Mouse (Mus musculus) hindbrain, embryonic 16.5 days (tissue): ENCODE data around the gene B3galt2. TPM values are rescaled to one million over a fixed set of nuclear protein-coding genes. Genes with fewer than 3 reads are reported as not detected.

Experiments
- ATAC-seq: fragments of 200-750 bp; cut with Nextera tagmentation; 2 replicates; pipeline ENCODE4 v1.8.0; 2017; ENCODE audit warnings: moderate TSS enrichment, moderate library complexity
- H3K27ac ChIP-seq: fragments of 300-500 bp; sonication (generic); 2 replicates; pipeline ENCODE4 v1.5.1; 2014; ENCODE audit warnings: low read depth, mild to moderate bottlenecking, control low read depth, low read length, moderate library complexity
- H3K27me3 ChIP-seq: fragments of 300-500 bp; sonication (generic); replicated peaks from 2 replicates; pipeline ENCODE4 v1.6.1; 2014; ENCODE audit warnings: low read length; ENCODE audit not compliant: control insufficient read depth, insufficient read depth
- H3K36me3 ChIP-seq: fragments of 300-500 bp; sonication (generic); 2 replicates; pipeline ENCODE4 v1.6.1; 2014; ENCODE audit warnings: mild to moderate bottlenecking, low read length, moderate library complexity, mixed read lengths; ENCODE audit not compliant: control insufficient read depth, insufficient read depth
- H3K4me1 ChIP-seq: fragments of 300-500 bp; sonication (generic); 2 replicates; pipeline ENCODE4 v1.6.1; 2014; ENCODE audit warnings: low read depth, low read length; ENCODE audit not compliant: control insufficient read depth, insufficient read depth
- H3K4me2 ChIP-seq: fragments of 300-500 bp; sonication (generic); 2 replicates; pipeline ENCODE4 v1.6.1; 2014; ENCODE audit warnings: mild to moderate bottlenecking, low read length, control low read depth, moderate library complexity
- H3K4me3 ChIP-seq: fragments of 300-500 bp; sonication (generic); 2 replicates; pipeline ENCODE4 v1.5.1; 2014; ENCODE audit warnings: mild to moderate bottlenecking, low read length, control low read depth, moderate library complexity
- H3K9ac ChIP-seq: fragments of 300-500 bp; sonication (generic); 2 replicates; pipeline ENCODE4 v1.6.1; 2014; ENCODE audit warnings: low read depth, mild to moderate bottlenecking, control low read depth, low read length, moderate library complexity
- H3K9me3 ChIP-seq: fragments of 300-500 bp; sonication (generic); 2 replicates; pipeline ENCODE4 v1.6.1; 2014; ENCODE audit warnings: mild to moderate bottlenecking, low read length, moderate library complexity; ENCODE audit not compliant: control insufficient read depth
- WGBS: fragments of 180-500 bp; shearing (Covaris S2); extraction: QIAGEN DNeasy Blood & Tissue Kit; methylation state at CpG from one replicate; pipeline ENCODE4 v1.1.7; 2014; 5-methylcytosine and 5-hydroxymethylcytosine counted together
- polyA plus RNA-seq: library from polyadenylated mRNA; unstranded; fragments of >200 nt; fragmentation: Nextera tagmentation; extraction: Ambion mirVana; gene quantifications from 2 replicates; pipeline ENCODE4 v1.2.1, GENCODE M21; 2015

Gene B3galt2
- polyA plus RNA-seq, 1 experiment from 2014 or later: 7.7 TPM

GRCm38 (mm10) chr1:143681108-143681507 is 40.6 kb downstream of the B3galt2 start:
- peak; percentile 71 for ATAC-seq
- Histone ChIP-seq H3K27ac (no peak overlapping the region), H3K27me3 (no peaks in the 10 kb centered on the region), H3K4me3 (no peak overlapping the region), H3K4me2 (no peak overlapping the region), H3K36me3 (peaks cover 20% of the 10 kb centered on the region), H3K9ac (no peak overlapping the region), H3K9me3 (no peaks in the 10 kb centered on the region), H3K4me1 (no peaks in the 10 kb centered on the region)
- 88% methylated on average over 5 of the region's 5 CpGs for WGBS

- Histone ChIP-seq H3K27ac (no peak overlapping the region), H3K9me3 (no peaks in the 10 kb centered on the region), H3K4me1 (no peaks in the 10 kb centered on the region), H3K4me2 (no peak overlapping the region), H3K9ac (no peak overlapping the region), H3K4me3 (no peak overlapping the region), H3K27me3 (no peaks in the 10 kb centered on the region), H3K36me3 (peaks cover 15% of the 10 kb centered on the region)
- ATAC-seq: no peak
- 88% methylated on average over 3 of the region's 3 CpGs for WGBS
Observed at GRCm38 (mm10) chr1:143684849-143685248, 44.4 kb downstream of the B3galt2 start.

- Histone ChIP-seq H3K36me3 (peaks cover 2% of the 10 kb centered on the region; the same call in 1 of the 2 replicates), H3K27ac (peak overlapping the region; percentile 94), H3K4me3 (peak overlapping the region; percentile 76), H3K27me3 (no peaks in the 10 kb centered on the region), H3K4me2 (peak overlapping the region; percentile 85), H3K9ac (peak overlapping the region; percentile 94), H3K4me1 (peaks cover 11% of the 10 kb centered on the region), H3K9me3 (no peaks in the 10 kb centered on the region)
- WGBS: 0% methylated on average over 13 of the region's 13 CpGs
- no peak for ATAC-seq
Observed at GRCm38 (mm10) chr1:143701736-143702135, 61.3 kb downstream of the B3galt2 start.

- H3K9ac ChIP-seq: peak overlapping the region; percentile 94
- H3K27ac ChIP-seq: peak overlapping the region; percentile 94
- H3K27me3 ChIP-seq: no peaks in the 10 kb centered on the region
- peak; percentile 84 for ATAC-seq
- peaks cover 2% of the 10 kb centered on the region; the same call in 1 of the 2 replicates for H3K36me3 ChIP-seq
- 0% methylated on average over 32 of the region's 48 CpGs for WGBS
- peaks cover 11% of the 10 kb centered on the region for H3K4me1 ChIP-seq
- peak overlapping the region; percentile 85 for H3K4me2 ChIP-seq
- H3K9me3 ChIP-seq: no peaks in the 10 kb centered on the region
- peak overlapping the region; percentile 76 for H3K4me3 ChIP-seq
Observed at GRCm38 (mm10) chr1:143702141-143702740, 61.8 kb downstream of the B3galt2 start.

- under 1% methylated on average over 67 of the region's 74 CpGs for WGBS
- H3K27ac ChIP-seq: peak within 1 kb of the TSS; percentile 94
Observed at GRCm38 (mm10) chr1:143702741-143703262, 62.3 kb downstream of the B3galt2 start, which contains the start of gene Cdc73. Gene Cdc73 (minus strand): TSS chr1:143702893.

More at GRCm38 (mm10) chr1:143702741-143703262, 62.3 kb downstream of the B3galt2 start, which contains the start of gene Cdc73:
- peak; percentile 100 for ATAC-seq
- Histone ChIP-seq H3K4me3 (peak within 1 kb of the TSS; percentile 76), H3K4me1 (peaks cover 11% of the 10 kb centered on the region), H3K9me3 (no peaks in the 10 kb centered on the region), H3K27me3 (no peaks in the 10 kb centered on the region), H3K36me3 (peaks cover 2% of the 10 kb centered on the region; the same call in 1 of the 2 replicates), H3K9ac (peak within 1 kb of the TSS; percentile 94), H3K4me2 (peak within 1 kb of the TSS; percentile 86)

Other genes with a start within 250 kb of the B3galt2 start
- 7.7 and 12.2 TPM in 2 replicates for gene Cdc73, start 62.2 kb downstream of the B3galt2 start, polyA plus RNA-seq
- gene Glrx2, start 75.7 kb downstream of the B3galt2 start, polyA plus RNA-seq: 114 and 123 TPM in 2 replicates
- gene Trove2, start 136.4 kb downstream of the B3galt2 start, polyA plus RNA-seq: 27.4 and 31.8 TPM in 2 replicates
- gene Uchl5, start 136.6 kb downstream of the B3galt2 start, polyA plus RNA-seq: 64.0 and 68.3 TPM in 2 replicates